Mouse (Mus musculus) liver, embryonic 14.5 days (tissue): ENCODE measurements around the gene Gm5741. TPM values are rescaled to one million over a fixed set of nuclear protein-coding genes. Genes with fewer than 3 reads are reported as not detected.
A peak's percentile ranks its signal among the peaks of the same experiment; 100 is the strongest.

Experiments used
- ATAC-seq: fragments of 200-750 bp; cut with Nextera tagmentation; 2 replicates; pipeline ENCODE4 v1.8.0; 2017; ENCODE audit warnings: moderate number of reproducible peaks, mild to moderate bottlenecking, moderate library complexity; ENCODE audit not compliant: insufficient read depth
- DNase-seq, 3 experiments: peaks; one replicate each; pipeline ENCODE4 v3.0.0-alpha.2; 2012 to 2013; ENCODE audit warnings: low read depth in 3 of 3, low spot score in 3 of 3
- H3K27ac ChIP-seq: fragments of 300-500 bp; sonication (generic); 2 replicates; pipeline ENCODE4 v1.5.1; 2014; ENCODE audit warnings: moderate library complexity, mild to moderate bottlenecking, control low read depth, inconsistent platforms
- H3K27me3 ChIP-seq: fragments of 300-500 bp; sonication (generic); 2 replicates; pipeline ENCODE4 v1.6.1; 2014; ENCODE audit warnings: mild to moderate bottlenecking, low read length, moderate library complexity; ENCODE audit not compliant: control insufficient read depth, insufficient read depth
- H3K36me3 ChIP-seq: fragments of 300-500 bp; sonication (generic); replicated peaks from 2 replicates; pipeline ENCODE4 v1.6.1; 2014; ENCODE audit warnings: low read depth; ENCODE audit not compliant: control insufficient read depth, insufficient read depth
- H3K4me1 ChIP-seq, 2 experiments: fragments of 200-500 bp in 1 of 2; fragments of 300-500 bp in 1 of 2; sonication (generic) in 1 of 2; replicated peaks; 2 replicates each; pipeline ENCODE4 v1.6.1; 2012 to 2014; ENCODE audit warnings: antibody characterized with exemption in 1 of 2, inconsistent platforms in 1 of 2, low read length in 1 of 2; ENCODE audit not compliant: control insufficient read depth in 2 of 2, insufficient read depth in 2 of 2
- H3K4me2 ChIP-seq: fragments of 300-500 bp; sonication (generic); 2 replicates; pipeline ENCODE4 v1.6.1; 2014; ENCODE audit warnings: low read depth, mild to moderate bottlenecking, control low read depth, moderate library complexity
- H3K4me3 ChIP-seq, 2 experiments: fragments of 200-500 bp in 1 of 2; fragments of 300-500 bp in 1 of 2; sonication (generic) in 1 of 2; 2 replicates each; pipeline ENCODE4 v1.5.1; 2012 to 2014; ENCODE audit warnings: low read depth in 2 of 2, low read length in 2 of 2, mild to moderate bottlenecking in 2 of 2, control low read depth in 1 of 2, inconsistent platforms in 1 of 2, moderate library complexity in 1 of 2; ENCODE audit not compliant: insufficient read depth in 1 of 2
- H3K9ac ChIP-seq: fragments of 300-500 bp; sonication (generic); replicated peaks from 2 replicates; pipeline ENCODE4 v1.6.1; 2014; ENCODE audit warnings: mild to moderate bottlenecking, control low read depth, moderate library complexity
- H3K9me3 ChIP-seq: fragments of 300-500 bp; sonication (generic); 2 replicates; pipeline ENCODE4 v1.6.1; 2016; ENCODE audit warnings: low read length, mixed read lengths; ENCODE audit not compliant: control insufficient read depth
- CTCF ChIP-seq: IDR thresholded peaks from 2 replicates; pipeline ENCODE4 v1.5.1; 2016; ENCODE audit warnings: antibody characterized with exemption, low read depth, control low read depth
- EP300 ChIP-seq: IDR thresholded peaks from 2 replicates; pipeline ENCODE4 v1.6.1; 2016; ENCODE audit warnings: antibody characterized with exemption, low read depth
- WGBS: fragments of 180-500 bp; shearing (Covaris S2); extraction: QIAGEN DNeasy Blood & Tissue Kit; methylation state at CpG from one replicate; pipeline ENCODE4 v1.1.7; 2014; ENCODE audit not compliant: insufficient replicate concordance; 5-methylcytosine and 5-hydroxymethylcytosine counted together
- polyA plus RNA-seq, 2 experiments: library from polyadenylated mRNA; depleted of rRNA in 1 of 2; stranded (reverse) in 1 of 2; unstranded in 1 of 2; fragments of >200 nt; fragmentation: Nextera tagmentation in 1 of 2; extraction: Ambion mirVana in 1 of 2; gene quantifications; 2 replicates each; pipeline versions ENCODE4 v1.2.1 to v1.2.3; 2012 to 2014

Gene Gm5741
- polyA plus RNA-seq, 2 experiments, result 0.29 TPM; not detected in 1

DNA sequence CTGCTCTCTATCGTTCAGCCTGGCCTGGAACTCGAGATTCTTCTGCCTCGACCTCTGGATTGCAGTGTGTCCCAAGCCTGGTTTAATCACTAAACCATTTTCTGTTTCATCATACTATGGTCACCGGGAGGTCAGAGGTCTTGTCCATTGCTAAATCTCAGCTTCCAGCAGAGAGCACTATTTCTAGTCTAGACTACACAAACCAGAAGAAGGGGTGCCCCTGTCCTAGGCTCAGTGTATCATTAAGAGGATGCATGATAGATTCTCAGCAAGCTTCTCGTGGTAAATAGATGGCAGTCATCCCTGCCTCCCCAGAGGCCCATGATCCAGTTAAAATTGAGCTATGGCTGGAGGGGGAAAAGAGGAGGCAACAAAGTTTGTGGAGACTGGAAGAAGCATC, 3.3 kb upstream of the Gm5741 start:
- 68% methylated on average over 5 of the region's 5 CpGs for WGBS
- ATAC-seq, result peak; percentile 14; the same call in 1 of the 2 replicates
- TF ChIP-seq CTCF, result no peak
- peak overlapping the region; percentile 92 for H3K4me2 ChIP-seq
- H3K4me3 ChIP-seq, result peak overlapping the region; percentile 78 to 79
- H3K27ac ChIP-seq, result peak overlapping the region; percentile 61
- H3K9me3 ChIP-seq, result no peaks in the 10 kb centered on the region
- no peak for DNase-seq
- peaks cover 19% of the 10 kb centered on the region for H3K36me3 ChIP-seq
- H3K27me3 ChIP-seq, result no peaks in the 10 kb centered on the region
- H3K9ac ChIP-seq, result peak overlapping the region; percentile 77
- peaks cover 23 to 30% of the 10 kb centered on the region in 2 experiments for H3K4me1 ChIP-seq

DNA sequence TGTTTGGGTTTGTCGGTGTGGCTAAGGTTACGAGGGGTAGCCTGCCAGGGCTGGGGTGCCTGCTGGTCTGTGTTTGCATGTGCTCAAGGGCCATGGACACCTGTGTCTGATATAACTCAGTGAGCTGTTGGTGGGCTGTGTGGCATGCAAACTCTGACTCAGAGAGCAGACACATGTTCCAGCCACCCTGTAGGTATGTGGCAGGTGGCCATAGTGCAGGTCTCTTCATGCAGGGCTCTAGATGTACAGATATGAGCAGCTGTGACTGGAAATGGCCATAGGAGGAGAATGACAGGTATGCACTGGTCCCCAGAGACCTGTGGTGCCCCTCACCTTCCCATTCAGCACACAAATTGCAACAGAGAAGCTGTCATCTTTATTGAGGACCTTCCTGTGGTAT, 627 bp downstream of the Gm5741 start:
- ATAC-seq (no peak), DNase-seq (no peak)
- no peak for TF ChIP-seq EP300
- no peak for TF ChIP-seq CTCF
- Histone ChIP-seq H3K27me3 (no peaks in the 10 kb centered on the region), H3K4me2 (no peak overlapping the region), H3K9me3 (no peaks in the 10 kb centered on the region), H3K9ac (no peak overlapping the region), H3K36me3 (no peaks in the 10 kb centered on the region), H3K4me1 (peaks cover 7 to 11% of the 10 kb centered on the region in 2 experiments), H3K27ac (no peak overlapping the region), H3K4me3 (no peak overlapping the region)
- 81% methylated on average over 2 of the region's 2 CpGs for WGBS

DNA sequence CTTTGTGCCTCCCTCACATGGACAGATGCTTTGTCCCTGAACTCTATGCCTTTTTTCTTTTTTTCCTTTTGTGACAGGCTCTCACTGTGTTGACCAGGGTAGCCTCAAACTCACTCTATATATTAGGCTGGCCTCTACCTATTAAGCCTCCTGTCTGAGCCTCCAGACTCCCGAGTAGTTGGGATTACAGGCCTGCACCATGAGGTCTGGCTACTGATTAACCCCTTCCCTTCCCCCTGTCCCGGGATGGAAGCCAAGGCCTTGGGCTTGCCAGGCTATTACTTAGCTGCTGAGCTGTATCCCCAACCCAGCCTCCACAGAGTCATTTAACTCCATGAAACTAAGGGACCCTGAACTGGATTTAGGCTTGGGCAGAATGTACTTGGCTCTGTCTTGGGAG, 2.6 kb downstream of the Gm5741 start:
- no peaks in the 10 kb centered on the region for H3K9me3 ChIP-seq
- H3K9ac ChIP-seq, result no peak overlapping the region
- no peak for TF ChIP-seq CTCF
- no peak for TF ChIP-seq EP300
- ATAC-seq (peak; percentile 32; the same call in 1 of the 2 replicates), DNase-seq (no peak)
- 46% methylated on average over 2 of the region's 2 CpGs for WGBS
- H3K27me3 ChIP-seq, result no peaks in the 10 kb centered on the region
- H3K36me3 ChIP-seq, result no peaks in the 10 kb centered on the region
- no peak overlapping the region for H3K4me2 ChIP-seq
- no peaks in the 10 kb centered on the region; a peak in 1 of 4 replicates for H3K4me1 ChIP-seq
- H3K4me3 ChIP-seq, result no peak overlapping the region
- H3K27ac ChIP-seq, result no peak overlapping the region

DNA sequence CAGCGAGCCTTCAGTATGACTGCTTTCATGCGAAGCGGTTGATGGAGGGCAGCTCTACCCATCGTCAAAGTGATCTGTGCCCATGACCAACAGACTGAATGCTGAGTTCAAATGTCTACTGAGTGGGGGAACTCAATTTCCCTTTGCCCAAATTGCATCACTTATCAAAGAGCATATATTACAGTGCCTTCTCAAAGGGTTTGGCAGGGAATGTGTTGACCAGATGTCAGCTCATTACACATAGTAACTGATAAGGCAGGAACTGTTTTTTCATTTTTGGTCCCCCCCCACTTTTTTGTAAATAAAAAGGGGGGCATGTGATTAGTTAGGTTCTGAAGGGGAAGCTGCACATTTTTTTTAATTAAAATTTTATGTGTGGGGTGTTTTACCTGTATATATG, 5.2 kb downstream of the Gm5741 start:
- TF ChIP-seq CTCF (no peak), EP300 (no peak)
- no peak overlapping the region for H3K4me2 ChIP-seq
- no peaks in the 10 kb centered on the region; a peak in 1 of 4 replicates for H3K4me1 ChIP-seq
- no peak overlapping the region for H3K9ac ChIP-seq
- H3K9me3 ChIP-seq, result no peaks in the 10 kb centered on the region
- WGBS, result 76% methylated on average over 4 of the region's 4 CpGs
- no peak overlapping the region for H3K27ac ChIP-seq
- no peak overlapping the region for H3K4me3 ChIP-seq
- DNase-seq, result no peak
- no peak for ATAC-seq
- H3K36me3 ChIP-seq, result no peaks in the 10 kb centered on the region
- no peaks in the 10 kb centered on the region for H3K27me3 ChIP-seq

DNA sequence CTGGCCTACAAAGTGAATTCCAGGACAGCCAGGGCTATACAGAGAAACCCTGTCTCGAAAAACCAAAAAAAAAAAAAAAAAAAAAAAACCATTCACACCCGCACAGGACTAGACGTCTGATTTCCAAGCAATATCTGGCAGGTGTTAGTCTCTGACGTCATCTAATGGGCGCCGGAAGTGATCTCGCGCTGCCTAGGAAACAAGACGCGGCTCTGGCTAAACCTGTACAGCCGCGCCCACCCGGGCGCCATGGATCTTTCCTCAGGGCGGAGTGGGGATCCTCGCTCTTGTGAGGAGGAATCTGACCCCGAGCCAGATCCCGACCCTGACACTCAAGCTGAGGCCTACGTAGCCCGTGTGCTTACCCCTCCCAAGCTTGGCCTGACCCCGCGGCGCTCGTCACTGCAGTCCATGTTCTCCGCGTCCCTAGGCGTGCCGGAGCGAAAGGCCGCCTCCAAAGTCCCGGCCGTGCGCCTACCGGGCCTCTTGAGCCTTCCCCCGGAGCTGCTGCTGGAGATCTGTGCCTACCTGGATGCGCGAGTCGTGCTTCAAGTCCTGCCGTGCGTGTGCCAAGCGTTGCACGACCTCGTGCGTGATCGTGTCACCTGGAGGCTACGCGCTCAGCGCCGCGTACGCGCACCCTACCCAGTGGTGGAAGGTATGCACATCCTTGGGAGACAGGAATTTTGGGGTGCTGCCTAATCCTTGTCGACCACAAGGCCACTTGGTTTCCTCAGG, 7.7 kb downstream of the Gm5741 start, which contains the start of gene Fbxw9:
Gene Fbxw9 (plus strand): TSS at position 177 of the 738 bp plus-strand sequence.
- TF ChIP-seq CTCF (no peak), EP300 (no peak)
- H3K9ac ChIP-seq, result peak within 1 kb of the TSS; percentile 55
- H3K4me1 ChIP-seq, result no peaks in the 10 kb centered on the region; a peak in 1 of 4 replicates
- WGBS, result under 1% methylated on average over 52 of the region's 53 CpGs
- no peaks in the 10 kb centered on the region for H3K9me3 ChIP-seq
- peak within 1 kb of the TSS; percentile 93 for H3K4me2 ChIP-seq
- no peaks in the 10 kb centered on the region for H3K27me3 ChIP-seq
- ATAC-seq (peak; percentile 81), DNase-seq (peak; percentile 84 to 86 (median 85))
- peaks cover 12% of the 10 kb centered on the region for H3K36me3 ChIP-seq
- no peak within 1 kb of the TSS for H3K27ac ChIP-seq
- peak within 1 kb of the TSS; percentile 83 to 93 for H3K4me3 ChIP-seq
